Mouse (Mus musculus) ES-E14 (cell line): ENCODE data around the gene 4932438A13Rik. TPM values are rescaled to one million over a fixed set of nuclear protein-coding genes. Genes with fewer than 3 reads are reported as not detected.

Experiments used
- DNase-seq: peaks from one replicate; pipeline ENCODE4 v3.0.0-alpha.2; 2013; ENCODE audit warnings: low read depth, low spot score
- H3K27ac ChIP-seq: 2 replicates; pipeline ENCODE4 v1.5.1; 2012; ENCODE audit warnings: low read depth, mild to moderate bottlenecking, low read length, moderate library complexity, mixed read lengths; ENCODE audit not compliant: poor library complexity, insufficient read depth, severe bottlenecking
- H3K36me3 ChIP-seq: 2 replicates; pipeline ENCODE4 v1.6.1; 2012; ENCODE audit warnings: mild to moderate bottlenecking, low read length, moderate library complexity, mixed read lengths; ENCODE audit not compliant: control insufficient read depth, poor library complexity, insufficient read depth, severe bottlenecking
- H3K4me1 ChIP-seq, 2 experiments: fragments of 150-350 bp in 1 of 2; sonication (generic) in 1 of 2; 2 replicates each; pipeline ENCODE4 v1.6.1; 2012; ENCODE audit warnings: low read length in 2 of 2, mild to moderate bottlenecking in 1 of 2, mixed read lengths in 1 of 2; ENCODE audit not compliant: control insufficient read depth in 2 of 2, insufficient read depth in 2 of 2, poor library complexity in 1 of 2
- H3K4me3 ChIP-seq, 2 experiments: fragments of 150-350 bp in 1 of 2; sonication (generic) in 1 of 2; 2 replicates each; pipeline ENCODE4 v1.5.1; 2012; ENCODE audit warnings: low read length in 2 of 2, low read depth in 1 of 2, mild to moderate bottlenecking in 1 of 2, mixed read lengths in 1 of 2; ENCODE audit not compliant: insufficient read depth in 1 of 2, poor library complexity in 1 of 2, severe bottlenecking in 1 of 2
- H3K9ac ChIP-seq: 2 replicates; pipeline ENCODE4 v1.6.1; 2012; ENCODE audit warnings: low read depth, mild to moderate bottlenecking, low read length, mixed read lengths; ENCODE audit not compliant: poor library complexity, insufficient read depth, severe bottlenecking
- H3K9me3 ChIP-seq: fragments of 150-350 bp; sonication (generic); 2 replicates; pipeline ENCODE4 v1.6.1; 2012; ENCODE audit warnings: low read depth, mild to moderate bottlenecking, low read length; ENCODE audit not compliant: control insufficient read depth, insufficient read depth
- CHD2 ChIP-seq: IDR thresholded peaks from 2 replicates; pipeline ENCODE4 v1.6.1; 2014; ENCODE audit warnings: mild to moderate bottlenecking, low read depth, low read length, inconsistent platforms
- HCFC1 ChIP-seq: IDR thresholded peaks from 2 replicates; pipeline ENCODE4 v1.6.1; 2012; ENCODE audit warnings: low read length, inconsistent platforms, borderline replicate concordance; ENCODE audit not compliant: insufficient read depth
- MAFK ChIP-seq: IDR thresholded peaks from 2 replicates; pipeline ENCODE4 v1.6.1; 2014; ENCODE audit warnings: mild to moderate bottlenecking, low read depth, low read length, inconsistent platforms; ENCODE audit not compliant: insufficient read depth
- ZC3H11A ChIP-seq: IDR thresholded peaks from 2 replicates; pipeline ENCODE4 v1.6.1; 2012; ENCODE audit warnings: low read depth, mild to moderate bottlenecking, inconsistent platforms, low read length, borderline replicate concordance
- ZNF384 ChIP-seq: IDR thresholded peaks from 2 replicates; pipeline ENCODE4 v1.6.1; 2012; ENCODE audit warnings: low read depth, low read length, inconsistent platforms
- in situ Hi-C, 2 experiments: fragments of 600-800 bp; cut with MboI; formaldehyde crosslinking; loops; one replicate each; pipeline ENCODE4 v1.15.1; 2025; ENCODE audit warnings: low sequenced_read_pairs in 2 of 2, inconsistent platforms in 1 of 2; ENCODE audit not compliant: unreplicated experiment in 2 of 2
- total RNA-seq: library from RNA; depleted of rRNA; stranded (reverse); fragments of 300-350 nt; gene quantifications from 2 replicates; pipeline ENCODE4 v1.2.3, GENCODE M21; 2012

The 4932438A13Rik gene
- total RNA-seq, 1 experiment = 40.4 TPM

- Histone ChIP-seq H3K9me3 (no peaks in the 10 kb centered on the region), H3K36me3 (no peaks in the 10 kb centered on the region), H3K27ac (no peak overlapping the region), H3K4me1 (no peaks in the 10 kb centered on the region), H3K4me3 (no peak overlapping the region), H3K9ac (no peak overlapping the region)
- in situ Hi-C loops = no loop called here
- DNase-seq = no peak
- no peak for TF ChIP-seq ZC3H11A
- TF ChIP-seq ZNF384 = no peak
- no peak for TF ChIP-seq HCFC1
- no peak for TF ChIP-seq CHD2
- no peak for TF ChIP-seq MAFK
Measured at GRCm38 (mm10) chr3:36825098-36825497, 37.8 kb upstream of the 4932438A13Rik start.

GRCm38 (mm10) chr3:36825554-36825953 is 37.4 kb upstream of the 4932438A13Rik start:
- Histone ChIP-seq H3K4me1 (no peaks in the 10 kb centered on the region), H3K4me3 (no peak overlapping the region), H3K9ac (no peak overlapping the region), H3K9me3 (no peaks in the 10 kb centered on the region), H3K36me3 (no peaks in the 10 kb centered on the region), H3K27ac (no peak overlapping the region)
- in situ Hi-C loops = no loop called here
- no peak for TF ChIP-seq MAFK
- TF ChIP-seq ZC3H11A = no peak
- no peak for TF ChIP-seq CHD2
- TF ChIP-seq HCFC1 = no peak
- TF ChIP-seq ZNF384 = no peak
- DNase-seq = no peak

GRCm38 (mm10) chr3:36827274-36828025 is 35.5 kb upstream of the 4932438A13Rik start:
- Histone ChIP-seq H3K9me3 (no peaks in the 10 kb centered on the region), H3K27ac (no peak overlapping the region), H3K4me1 (no peaks in the 10 kb centered on the region), H3K4me3 (no peak overlapping the region), H3K9ac (no peak overlapping the region), H3K36me3 (no peaks in the 10 kb centered on the region)
- in situ Hi-C loops = no loop called here
- TF ChIP-seq ZNF384 (no peak), MAFK (no peak), HCFC1 (no peak), ZC3H11A (no peak), CHD2 (no peak)
- no peak for DNase-seq

- no peaks in the 10 kb centered on the region for H3K4me1 ChIP-seq
Measured at GRCm38 (mm10) chr3:36830218-36830617, 32.7 kb upstream of the 4932438A13Rik start.

More at GRCm38 (mm10) chr3:36830218-36830617, 32.7 kb upstream of the 4932438A13Rik start:
- in situ Hi-C loops = no loop called here
- Histone ChIP-seq H3K9ac (no peak overlapping the region), H3K4me3 (no peak overlapping the region), H3K36me3 (no peaks in the 10 kb centered on the region), H3K27ac (no peak overlapping the region), H3K9me3 (no peaks in the 10 kb centered on the region)
- no peak for DNase-seq
- TF ChIP-seq ZC3H11A (no peak), ZNF384 (no peak), HCFC1 (no peak), MAFK (no peak), CHD2 (no peak)
